Mouse (Mus musculus): ENCODE measurements around the gene Polr3b.

Gene Polr3b

DNA sequence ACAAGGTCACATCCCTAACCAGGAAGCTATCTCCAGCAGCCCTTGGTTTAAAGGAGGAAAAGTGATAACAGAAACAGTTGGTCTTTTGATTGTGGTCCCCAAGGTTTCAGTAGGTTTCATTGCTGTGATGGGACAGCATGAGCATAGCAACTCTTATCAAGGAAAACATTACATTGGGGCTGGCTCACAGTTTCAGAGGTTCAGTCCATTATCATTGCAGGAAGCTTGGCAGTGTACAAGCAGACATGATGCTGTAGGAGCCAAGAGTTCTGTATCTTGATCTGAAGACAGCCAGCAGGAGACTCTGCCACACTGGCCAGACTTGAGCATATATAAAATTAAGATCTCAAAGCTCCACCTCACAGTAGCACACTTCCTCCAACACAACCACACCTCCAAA lies 53.6 kb downstream of the Polr3b start:
- DNase-seq, result no peak

DNA sequence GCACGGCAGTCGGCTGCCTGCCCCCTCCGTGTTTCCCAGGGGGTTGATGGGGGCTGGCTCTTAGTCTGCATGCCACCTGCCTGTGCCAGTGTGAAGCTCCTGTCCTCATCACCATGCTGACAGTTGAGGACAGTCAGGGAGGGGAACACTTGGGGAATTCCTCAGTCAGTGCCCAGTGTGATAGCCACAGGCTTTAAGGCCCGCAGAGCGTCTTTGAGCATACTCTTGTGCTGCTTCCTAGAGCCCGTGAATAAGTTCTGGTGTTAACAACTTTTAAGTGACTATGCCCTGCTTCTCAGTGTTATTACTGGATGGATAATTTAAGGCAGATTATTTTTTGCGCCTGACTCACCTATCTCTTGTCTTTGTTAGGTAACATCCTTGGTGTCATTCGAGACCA lies 54.4 kb downstream of the Polr3b start:
- no peak for DNase-seq

DNA sequence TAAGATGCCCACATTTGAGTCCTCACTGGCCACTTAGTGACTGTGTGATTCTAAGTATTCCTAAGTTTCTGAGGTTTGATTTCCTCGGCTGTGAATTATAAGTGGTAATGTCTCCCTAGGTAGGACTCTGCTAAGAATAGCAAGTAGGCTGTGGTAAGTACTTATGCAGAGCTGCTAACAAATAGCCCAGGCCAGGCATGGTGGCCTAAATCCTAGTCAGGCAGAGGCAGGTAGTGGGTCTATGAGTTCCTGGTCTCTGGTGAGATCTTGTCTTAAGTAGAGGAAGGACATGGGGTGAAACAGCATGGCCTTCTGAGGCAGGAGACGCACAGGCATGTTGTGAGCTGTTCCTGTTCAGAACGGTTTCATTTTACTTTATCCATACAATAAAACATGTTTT lies 55.8 kb downstream of the Polr3b start:
- no peak for DNase-seq

DNA sequence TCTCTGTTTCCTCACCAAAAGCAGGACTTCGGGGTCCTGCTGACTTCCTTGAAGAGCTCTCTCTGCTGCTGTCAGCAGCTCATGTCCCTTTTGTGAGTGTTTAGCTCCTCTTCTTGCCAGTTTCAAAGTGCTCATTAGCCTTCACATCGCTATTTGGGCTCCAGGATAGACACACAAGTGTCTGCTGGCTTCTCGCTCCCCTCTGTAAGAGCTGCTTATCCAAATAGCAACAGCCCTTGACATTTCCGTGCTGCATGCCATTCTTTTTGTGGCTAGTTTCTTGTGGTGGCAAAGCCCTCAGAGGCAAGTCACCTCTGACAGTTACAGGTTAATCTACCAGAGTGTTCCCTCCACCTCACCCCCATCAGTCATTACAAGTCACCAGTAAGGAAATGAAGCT lies 56.3 kb downstream of the Polr3b start:
- DNase-seq, result no peak

DNA sequence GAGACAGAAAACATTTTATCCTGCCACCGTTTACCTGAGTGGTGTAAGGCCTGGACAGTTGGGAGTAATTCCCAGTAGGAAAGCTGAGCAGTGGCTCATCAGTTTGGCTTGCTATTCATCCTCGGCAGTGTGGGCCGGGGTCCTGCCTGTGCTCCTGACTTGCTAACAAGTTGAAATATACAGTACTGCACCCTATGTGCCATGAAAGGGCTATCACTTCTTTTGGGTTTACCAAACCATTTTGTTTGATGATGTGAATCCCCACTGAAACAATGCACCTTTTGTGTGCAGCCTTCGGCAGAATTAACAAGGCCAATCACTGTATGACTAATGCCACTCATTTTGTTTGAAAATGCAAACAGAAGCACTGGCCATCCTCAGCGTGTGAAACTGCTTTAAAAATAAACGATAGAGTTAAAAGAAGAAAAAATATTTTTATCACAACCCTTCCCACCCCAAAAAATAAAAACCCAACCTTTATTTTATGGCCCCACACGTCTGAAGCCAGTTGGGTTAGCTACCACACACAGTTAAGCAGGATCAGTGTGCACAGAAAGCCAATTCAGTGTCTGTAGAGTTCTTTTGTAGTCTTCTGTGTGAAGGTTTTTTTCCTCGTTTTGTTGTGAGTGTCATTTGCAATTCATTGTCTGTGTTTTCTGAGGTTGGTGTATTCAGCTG lies 63.5 kb downstream of the Polr3b start:
- DNase-seq, result no peak

DNA sequence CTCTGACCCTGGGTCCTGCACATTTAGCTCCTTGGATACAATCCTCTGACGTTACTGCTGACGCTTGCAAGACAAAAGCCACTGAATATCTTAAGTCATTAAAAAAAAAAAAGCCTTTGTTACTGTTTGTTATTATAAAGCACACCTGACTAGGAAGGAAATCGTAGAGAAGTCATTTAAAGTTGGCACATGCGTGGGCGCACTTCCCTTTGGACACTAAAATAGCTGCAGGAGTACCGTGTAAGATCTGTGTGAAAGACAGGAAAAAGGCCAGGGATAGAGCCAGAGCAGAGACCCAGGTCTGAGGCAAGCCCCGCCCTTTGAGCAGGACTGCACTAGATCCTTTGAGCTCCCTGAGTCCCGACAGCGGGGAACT lies 64.0 kb downstream of the Polr3b start:
- no peak for DNase-seq

DNA sequence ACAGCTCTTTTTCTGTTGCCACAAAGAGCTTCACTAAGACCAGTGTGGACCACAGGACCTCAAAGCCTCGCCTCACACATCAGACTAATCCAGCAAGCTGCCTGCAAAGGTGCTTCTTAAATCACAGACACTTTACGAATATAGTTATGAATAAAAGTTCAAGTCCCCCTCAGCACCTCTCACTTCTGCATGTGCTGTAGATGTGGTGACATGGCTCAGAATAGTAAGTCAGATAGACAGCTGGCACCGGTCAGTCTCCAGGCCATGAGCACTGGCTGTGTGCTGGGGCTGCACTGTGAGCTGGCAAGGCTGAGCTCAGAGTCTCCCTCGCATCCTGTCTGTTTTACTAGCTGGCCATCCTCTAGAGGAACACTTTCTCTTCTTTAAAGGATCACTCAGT lies 64.6 kb downstream of the Polr3b start:
- DNase-seq, result no peak

DNA sequence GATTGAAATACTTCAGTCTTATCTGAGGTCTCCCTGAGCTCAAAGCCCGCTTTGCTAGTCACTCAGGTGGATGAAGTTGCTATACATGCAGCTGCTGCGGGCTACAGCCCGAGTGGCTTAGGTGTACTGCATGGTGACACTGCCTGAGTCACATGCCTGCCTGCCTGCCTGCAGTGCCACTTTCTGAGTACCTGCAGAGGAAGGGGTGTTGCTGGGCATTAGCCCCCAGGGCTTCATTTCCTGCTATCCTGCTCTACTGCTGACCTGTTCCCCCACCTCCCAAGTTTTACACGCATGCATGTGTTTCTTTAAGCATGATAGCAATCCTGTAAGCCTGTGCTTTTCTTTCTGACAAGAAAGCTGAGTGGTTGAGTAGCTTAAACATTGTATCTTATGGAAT lies 65.6 kb downstream of the Polr3b start:
- no peak for DNase-seq

DNA sequence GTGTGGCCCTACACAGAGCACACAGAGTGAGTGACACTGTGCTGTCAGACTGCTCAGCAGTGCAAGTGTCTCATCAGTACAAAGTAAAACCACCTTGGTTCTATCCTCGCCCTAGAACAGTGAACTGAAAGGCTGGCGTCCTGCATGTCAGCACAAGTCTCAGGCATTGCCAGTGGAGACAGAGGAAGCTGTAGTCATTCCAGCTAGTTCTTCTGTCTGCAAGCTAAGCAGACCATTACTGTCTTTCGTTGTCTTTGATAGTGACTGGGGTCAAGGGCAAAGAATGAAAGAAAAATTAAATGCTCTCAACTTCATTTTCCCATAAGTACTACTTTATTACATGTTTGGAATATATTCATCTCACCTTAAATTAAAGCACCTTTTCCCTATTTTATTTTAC lies 67.8 kb downstream of the Polr3b start:
- no peak for DNase-seq

DNA sequence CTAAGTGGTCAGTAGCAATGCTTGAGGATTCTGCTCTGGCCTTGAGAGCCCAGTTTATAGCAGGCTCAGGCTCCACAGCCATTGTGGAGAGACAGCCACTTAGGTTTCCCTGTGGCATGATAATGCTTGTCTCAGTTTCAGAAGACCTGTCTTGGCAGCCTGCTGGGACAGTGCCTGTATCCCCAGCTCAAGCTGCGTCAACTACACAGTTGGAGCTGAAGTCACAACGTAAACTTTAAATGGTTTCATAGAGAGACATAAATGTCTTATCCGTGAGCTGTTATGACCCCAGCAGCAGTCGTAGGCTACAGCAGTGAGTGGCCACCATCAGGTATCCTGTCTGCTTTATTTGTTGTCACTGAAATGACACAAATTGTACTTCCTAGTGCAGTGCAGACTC lies 68.7 kb downstream of the Polr3b start:
- no peak for DNase-seq

DNA sequence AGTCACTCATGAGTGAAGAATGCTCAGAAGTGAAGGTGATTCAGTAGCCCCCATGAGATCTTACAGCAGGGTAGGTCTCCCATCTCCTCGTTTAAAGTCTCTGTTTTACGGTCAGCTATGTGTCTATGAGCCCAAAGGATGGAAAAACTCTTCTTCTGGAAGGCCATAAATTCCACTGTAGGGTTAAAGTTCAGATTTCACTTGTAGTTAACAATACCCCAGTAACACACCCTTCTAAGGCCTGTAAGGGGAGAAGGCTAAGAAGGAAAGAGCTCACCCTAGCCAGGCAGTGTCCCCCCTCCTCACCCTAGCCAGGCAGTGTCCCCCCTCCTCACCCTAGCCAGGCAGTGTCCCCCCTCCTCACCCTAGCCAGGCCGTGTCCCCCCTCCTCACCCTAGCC lies 69.6 kb downstream of the Polr3b start:
- no peak for DNase-seq

DNA sequence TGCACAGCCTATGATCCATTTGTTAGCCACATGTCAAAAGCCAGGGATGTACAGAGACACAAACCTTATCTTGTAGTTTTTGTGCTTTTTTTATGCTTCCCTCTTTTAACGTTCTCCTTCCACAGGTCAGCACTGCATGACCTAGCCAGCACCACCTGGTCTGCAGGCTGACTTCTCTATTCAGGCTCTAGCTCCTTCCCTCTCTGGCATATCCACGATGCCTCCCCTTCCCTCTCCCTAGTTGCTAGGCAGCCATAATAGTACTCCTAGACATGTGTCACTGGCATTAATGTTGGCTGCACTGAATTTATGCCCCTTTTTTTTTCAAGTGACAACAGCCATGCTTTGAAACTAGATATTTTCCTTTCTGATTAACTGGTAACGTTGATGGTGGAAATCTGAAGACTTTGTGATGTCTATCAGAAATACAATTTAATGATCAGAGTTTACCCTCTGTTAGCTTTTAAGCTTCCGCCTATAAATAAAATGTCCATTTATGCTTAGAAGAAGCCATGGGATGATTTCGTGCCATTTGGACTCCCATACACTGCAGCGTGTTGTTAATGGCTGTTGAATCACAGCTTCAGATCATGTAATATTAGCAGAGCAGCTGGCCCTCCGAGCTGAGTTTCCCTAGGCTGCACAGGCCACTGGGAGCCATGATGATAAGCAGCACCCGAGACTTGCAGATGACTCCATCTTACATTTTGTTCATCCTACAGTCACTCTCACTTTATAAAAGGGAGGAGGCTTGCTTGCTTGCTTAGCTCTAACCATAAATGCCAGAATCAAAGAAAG lies 71.9 kb downstream of the Polr3b start:
- DNase-seq, result no peak

DNA sequence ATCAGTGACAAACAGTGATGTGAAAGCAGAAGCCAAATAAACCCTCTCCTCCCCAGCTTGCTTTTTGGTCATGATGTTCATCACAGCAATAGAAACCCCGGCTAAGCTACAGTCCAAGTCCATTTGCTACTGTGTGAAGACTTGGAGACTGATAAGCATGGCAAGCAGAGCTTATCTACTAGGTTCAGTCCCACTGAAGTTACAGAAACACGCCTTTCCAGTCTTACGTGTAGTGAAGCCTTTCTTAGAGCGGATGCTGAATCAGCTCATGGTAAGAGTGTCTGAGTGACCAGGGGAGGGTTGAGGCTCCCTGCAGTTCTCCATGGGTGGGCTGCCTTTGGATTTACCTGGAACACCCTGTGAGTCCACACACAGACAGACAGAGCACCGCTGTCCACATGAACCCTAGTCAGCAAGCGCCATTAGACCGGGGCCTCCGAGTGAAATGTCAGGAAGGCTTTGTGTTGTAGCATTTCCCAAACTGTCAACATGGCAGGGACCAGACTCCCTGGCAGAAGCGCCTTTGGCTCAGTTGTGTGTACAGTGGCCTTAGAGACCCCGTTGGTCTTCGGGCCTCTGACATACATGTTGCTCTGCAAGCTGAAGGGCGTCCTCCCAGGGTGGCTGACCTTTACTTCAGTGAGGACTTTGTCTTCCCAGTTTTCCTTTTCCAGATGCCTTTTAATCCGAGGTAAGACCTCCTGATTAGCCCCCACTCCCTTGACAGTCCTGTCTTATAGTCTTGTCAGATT lies 78.3 kb downstream of the Polr3b start:
- no peak for DNase-seq

DNA sequence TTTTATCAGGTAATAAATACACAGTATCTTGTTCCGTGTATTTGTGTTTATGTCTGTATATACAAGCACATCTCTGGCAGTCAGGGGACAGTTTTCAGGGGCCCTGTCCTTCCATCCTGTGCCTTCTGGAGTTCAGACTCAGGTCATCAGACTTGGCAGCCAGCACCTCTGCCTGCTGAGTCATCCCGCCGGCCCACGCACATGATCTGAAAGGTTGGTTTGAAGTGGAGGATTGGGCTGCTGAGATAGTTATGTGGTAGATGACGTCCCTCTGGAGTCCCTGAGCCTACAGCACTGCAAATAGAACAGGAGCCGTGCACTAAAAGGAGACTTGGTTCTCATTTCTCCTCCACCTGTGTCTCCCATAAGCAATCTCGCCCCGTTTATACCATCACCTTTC lies 79.0 kb downstream of the Polr3b start:
- DNase-seq, result no peak

DNA sequence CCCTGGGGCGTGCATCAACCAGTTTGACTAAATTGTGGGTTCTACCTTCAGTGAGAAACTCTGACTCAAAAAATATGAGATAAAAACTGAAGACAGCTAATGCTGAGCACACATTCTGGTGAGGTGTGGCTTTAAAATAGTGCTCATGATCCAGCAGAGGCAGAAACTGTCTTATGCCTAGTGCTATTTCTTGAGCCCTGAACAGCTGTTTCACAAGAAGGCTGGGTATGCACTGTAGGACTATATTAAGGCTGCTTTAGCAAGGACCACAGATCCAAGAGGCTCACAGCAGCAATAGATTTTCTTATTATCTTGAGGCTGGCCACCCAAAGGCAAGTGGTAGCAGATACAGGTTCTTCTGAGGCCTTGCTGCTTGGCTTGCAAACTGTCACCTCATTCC lies 80.0 kb downstream of the Polr3b start:
- DNase-seq, result no peak

DNA sequence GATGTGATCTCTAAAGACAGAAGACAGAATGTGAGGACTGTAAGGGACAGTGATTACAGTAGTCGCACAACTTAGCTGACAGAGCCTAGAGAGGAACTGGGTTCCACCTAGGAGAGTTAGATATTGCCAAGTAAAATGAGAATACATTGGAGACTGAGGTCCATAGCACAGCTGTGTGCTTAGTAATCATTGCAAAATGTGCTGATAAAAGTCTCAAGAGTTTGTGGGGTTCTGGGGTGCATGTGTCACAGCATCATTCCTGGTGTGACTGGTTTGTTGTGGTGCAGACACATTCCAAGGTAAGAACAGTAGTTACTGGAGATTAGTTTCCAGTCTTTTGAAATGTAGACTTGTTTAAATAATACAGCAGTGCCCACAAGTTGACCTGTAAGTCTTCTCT lies 82.5 kb downstream of the Polr3b start:
- DNase-seq, result no peak

DNA sequence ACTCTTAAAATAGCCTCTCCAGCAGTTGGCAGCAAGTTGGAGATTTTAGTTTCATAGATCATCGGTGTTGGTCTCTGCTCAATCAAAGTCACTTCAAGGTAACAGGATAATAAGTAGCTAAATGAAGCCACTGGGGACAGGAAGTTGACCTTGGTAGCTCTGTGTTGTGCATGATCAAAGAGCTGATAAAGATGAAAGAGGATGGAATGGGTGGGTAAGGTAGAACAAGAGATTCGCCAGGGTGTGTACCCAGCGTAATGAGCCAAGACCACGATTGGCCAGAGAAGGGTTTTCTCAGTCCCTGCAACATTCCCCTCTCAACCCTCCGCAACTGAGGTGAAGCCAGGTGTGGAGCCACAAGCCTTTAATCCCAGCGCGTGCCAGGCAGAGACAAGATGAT lies 83.1 kb downstream of the Polr3b start:
- no peak for DNase-seq

DNA sequence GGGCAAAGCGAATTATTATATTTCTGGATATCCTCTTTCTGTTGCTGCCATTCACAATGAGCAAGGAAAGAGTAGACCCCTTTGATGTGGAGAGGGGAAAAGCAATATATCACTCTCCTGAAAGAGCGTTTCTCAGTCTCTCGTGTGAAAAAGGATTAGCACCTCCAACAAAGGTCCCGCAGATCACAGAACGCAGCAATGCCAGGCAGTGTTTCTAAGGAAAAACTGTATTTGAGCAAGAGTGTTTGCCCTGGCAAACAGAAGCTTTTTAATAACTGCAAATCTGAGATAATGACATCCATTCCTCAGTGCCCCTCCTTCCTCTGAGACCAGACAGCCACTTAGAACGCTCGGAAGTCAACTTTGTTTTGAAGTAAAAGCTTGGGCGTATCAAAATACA lies 84.5 kb downstream of the Polr3b start:
- no peak for DNase-seq

DNA sequence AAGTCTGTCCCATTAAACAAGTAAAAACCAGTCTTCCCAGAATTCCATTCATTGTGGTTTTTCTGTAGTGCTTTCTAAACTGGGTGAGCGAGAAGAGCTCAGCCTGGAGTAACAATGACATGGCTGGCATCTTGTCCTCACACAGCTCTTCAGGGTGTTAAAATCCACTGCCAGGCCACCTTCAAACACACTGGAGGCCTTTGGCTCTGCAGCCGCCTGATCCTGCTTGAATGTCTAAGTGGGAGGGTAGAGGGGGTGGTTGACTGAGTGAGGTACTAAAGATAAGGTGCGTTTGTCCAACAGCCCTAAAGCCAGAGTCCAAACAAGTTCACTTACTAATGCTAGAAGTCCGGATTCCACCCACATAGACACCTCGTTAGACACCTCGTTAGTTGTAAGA lies 85.1 kb downstream of the Polr3b start:
- DNase-seq, result no peak

DNA sequence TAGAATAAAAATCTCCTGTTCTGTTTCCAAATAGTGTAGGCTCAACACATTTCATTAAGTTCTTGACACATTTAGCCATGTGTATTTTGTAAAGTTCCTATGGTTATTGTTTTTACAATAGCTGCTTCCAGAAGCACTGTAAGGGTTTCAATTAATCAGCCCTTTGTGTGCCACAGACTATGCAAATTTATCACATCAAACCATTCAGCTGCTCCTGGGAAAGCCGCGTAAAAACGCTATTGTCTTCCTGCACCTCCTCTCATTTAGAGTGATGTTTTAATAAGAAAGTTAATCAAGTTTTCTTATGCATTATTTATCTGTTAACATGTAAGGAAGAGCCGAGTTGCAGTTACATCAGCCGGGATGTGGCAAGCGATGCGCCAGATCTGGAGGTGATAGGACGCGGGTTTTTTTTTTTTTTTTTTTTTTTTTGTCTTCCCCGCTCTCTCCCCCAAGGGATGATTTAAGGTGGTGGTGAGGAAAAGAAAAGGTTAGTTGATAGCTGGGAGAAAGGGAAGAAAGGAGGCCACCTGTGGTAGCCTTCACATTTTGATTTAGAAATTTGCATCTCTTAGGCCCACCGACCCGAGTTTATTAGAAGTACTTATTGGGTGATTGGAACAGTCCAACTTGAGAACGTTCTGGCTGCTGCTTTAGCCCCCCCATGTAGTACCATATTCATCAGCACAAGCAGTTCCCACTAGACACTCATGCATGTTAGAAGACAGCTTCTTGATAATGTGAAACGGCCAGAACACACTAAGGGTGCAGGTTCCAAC lies 85.8 kb downstream of the Polr3b start:
- DNase-seq, result no peak

DNA sequence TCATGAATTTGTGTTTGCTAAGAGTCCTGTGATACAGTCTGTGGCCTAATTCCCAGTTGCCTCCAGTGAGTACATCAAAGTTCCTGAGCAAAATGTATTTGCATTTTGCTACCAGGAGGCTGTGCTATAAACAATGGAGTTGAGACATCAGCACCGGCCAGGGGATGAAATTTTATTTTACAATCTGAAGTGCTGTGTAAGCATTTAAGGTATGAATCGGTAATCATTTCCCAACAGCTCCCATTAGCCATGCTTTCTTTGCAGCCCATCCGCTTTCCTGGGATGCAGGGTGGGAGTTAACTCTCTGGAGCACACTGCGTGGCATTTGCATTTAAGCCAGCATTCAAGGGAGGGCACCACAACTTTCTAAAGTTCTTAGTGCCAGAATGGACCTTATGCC lies 88.1 kb downstream of the Polr3b start:
- no peak for DNase-seq

DNA sequence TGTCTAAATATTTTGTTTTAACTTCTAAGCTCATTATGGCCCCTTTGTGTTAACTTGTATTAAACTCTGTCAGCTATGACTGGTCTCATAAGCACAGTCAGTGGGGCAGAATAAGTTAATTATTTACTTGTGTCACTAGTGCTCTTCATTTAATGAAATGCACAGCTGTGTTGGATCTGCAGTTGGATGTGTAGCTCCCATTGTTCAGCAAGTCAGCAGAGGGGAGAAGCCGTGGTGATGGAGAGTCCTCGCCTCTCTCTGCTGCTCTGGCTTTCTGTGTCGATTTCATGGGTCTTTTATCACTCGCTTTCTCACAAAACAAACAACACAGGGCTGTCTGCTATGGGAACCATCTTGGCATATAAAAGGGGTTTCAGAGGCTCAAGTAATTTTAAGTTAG lies 88.7 kb downstream of the Polr3b start:
- no peak for DNase-seq

DNA sequence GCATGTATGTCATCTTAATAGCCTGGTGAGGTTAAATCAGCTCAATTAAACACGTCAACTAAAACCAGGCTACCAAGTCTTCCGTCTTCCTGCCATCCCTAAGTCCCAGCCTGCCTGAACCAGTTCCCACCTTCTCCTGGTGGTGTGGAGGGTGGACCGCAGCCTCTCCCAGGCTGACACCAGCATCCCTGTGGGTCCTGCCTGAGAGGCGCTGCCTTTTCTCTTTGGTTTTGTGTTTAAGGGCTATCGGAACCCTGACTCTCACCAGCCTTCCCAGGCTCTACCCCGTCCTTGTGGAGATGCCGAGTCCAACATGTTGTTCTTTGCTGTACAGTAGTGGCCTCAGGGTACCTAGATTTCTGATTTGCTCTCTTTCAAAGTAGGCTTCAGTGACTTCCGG lies 89.4 kb downstream of the Polr3b start:
- no peak for DNase-seq

All from cerebellum, adult 11 months (tissue).